Comparison of ENCODE assay signal across 8 mouse cellular contexts in the genomic region with DNA sequence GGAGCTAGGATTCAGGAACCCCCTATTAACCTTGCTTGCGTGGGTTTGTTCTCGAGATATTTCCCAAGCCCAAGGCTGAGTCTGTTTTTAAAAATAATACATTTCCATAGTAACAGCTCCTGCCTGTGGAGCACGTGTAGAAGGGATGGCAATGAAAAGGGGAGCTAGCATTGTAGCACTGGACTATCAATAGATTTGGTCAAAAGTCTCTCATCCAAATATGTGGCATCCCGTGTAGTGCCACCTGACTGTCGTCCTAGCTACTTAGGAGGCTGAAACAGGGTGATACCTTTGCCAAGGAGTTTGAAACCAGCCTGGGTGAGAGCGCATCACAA. TPM values are rescaled to one million over a fixed set of nuclear protein-coding genes. Genes with fewer than 3 reads are reported as not detected.
A peak's percentile ranks its signal among the peaks of the same experiment; 100 is the strongest.
DNase-seq lines count a peak whose midpoint lies in the region; ATAC-seq and TF ChIP-seq lines count a peak whose summit lies in the region.

No protein-coding gene starts in this region.

- H3K9ac ChIP-seq in heart, adult 2 months (ENCODE audit: low read depth, low read length), result peak overlapping the region; percentile 64
- peak overlapping the region; percentile 73 for H3K9ac ChIP-seq in limb, embryonic 14.5 days (ENCODE audit: low read depth, low read length, severe bottlenecking)
- H3K9ac ChIP-seq in stomach, postnatal 0 days (ENCODE audit: low read length), result peak overlapping the region; percentile 56

- ATAC-seq in limb, embryonic 14.5 days (ENCODE audit: low FRiP score, low read depth), result peak; percentile 36
- peak; percentile 38 for ATAC-seq in stomach, postnatal 0 days (ENCODE audit: low FRiP score, low TSS enrichment)

- no peaks in the 10 kb centered on the region for H3K27me3 ChIP-seq in heart, adult 2 months (ENCODE audit: control insufficient read depth, insufficient read depth, low read length)
- H3K27me3 ChIP-seq in testis, adult 2 months (ENCODE audit: control insufficient read depth, insufficient read depth, low read length), result no peaks in the 10 kb centered on the region
- no peaks in the 10 kb centered on the region for H3K27me3 ChIP-seq in limb, embryonic 14.5 days (ENCODE audit: control insufficient read depth, insufficient read depth, low read length)
- no peaks in the 10 kb centered on the region for H3K27me3 ChIP-seq in stomach, postnatal 0 days (ENCODE audit: control insufficient read depth, insufficient read depth, low read length)

- H3K27ac ChIP-seq in heart, adult 2 months, result peak overlapping the region; percentile 60
- peak overlapping the region; percentile 61 for H3K27ac ChIP-seq in testis, adult 2 months (ENCODE audit: control insufficient read depth, insufficient read depth, low read depth, low read length)
- H3K27ac ChIP-seq in limb, embryonic 14.5 days (replicated peaks; ENCODE audit: low read depth, low read length), result peak overlapping the region; percentile 53
- H3K27ac ChIP-seq in stomach, postnatal 0 days (replicated peaks), result peak overlapping the region; percentile 84

- TF ChIP-seq EP300 in heart, adult 2 months (IDR thresholded peaks at IDR 0.05; ENCODE audit: insufficient read depth, low read depth, low read length), result no peak
- TF ChIP-seq EP300 in stomach, postnatal 0 days (optimal IDR thresholded peaks at IDR 0.05), result no peak

- H3K4me2 ChIP-seq in limb, embryonic 14.5 days (replicated peaks; ENCODE audit: low read depth, low read length, severe bottlenecking), result peak overlapping the region; percentile 93
- H3K4me2 ChIP-seq in stomach, postnatal 0 days (replicated peaks; ENCODE audit: low read depth), result peak overlapping the region; percentile 97

- H3K4me1 ChIP-seq in heart, adult 2 months (ENCODE audit: control insufficient read depth, insufficient read depth, low read length), result peaks cover 8% of the 10 kb centered on the region
- peaks cover 24% of the 10 kb centered on the region for H3K4me1 ChIP-seq in testis, adult 2 months (ENCODE audit: control insufficient read depth, insufficient read depth, low read length)
- H3K4me1 ChIP-seq in limb, embryonic 14.5 days (ENCODE audit: control insufficient read depth, insufficient read depth, low read length), result peaks cover 19% of the 10 kb centered on the region
- H3K4me1 ChIP-seq in stomach, postnatal 0 days (replicated peaks; ENCODE audit: control insufficient read depth, insufficient read depth), result no peaks in the 10 kb centered on the region; the same call in none of the 2 replicates

- TF ChIP-seq POLR2A in heart, adult 2 months (IDR thresholded peaks at IDR 0.05; ENCODE audit: insufficient read depth, low read depth, low read length), result no peak
- TF ChIP-seq POLR2A in testis, adult 2 months (IDR thresholded peaks at IDR 0.05; ENCODE audit: control insufficient read depth, low read depth, low read length), result no peak
- TF ChIP-seq POLR2A in limb, embryonic 14.5 days (IDR thresholded peaks at IDR 0.05; ENCODE audit: borderline replicate concordance, extremely low read depth, insufficient read depth, insufficient read length), result no peak

- WGBS in heart, adult 2 months, result 17% methylated on average over 6 of the region's 6 CpGs
- WGBS in limb, embryonic 14.5 days, result 21% methylated on average over 6 of the region's 6 CpGs
- WGBS in stomach, postnatal 0 days, result 12% methylated on average over 6 of the region's 6 CpGs

- H3K79me2 ChIP-seq in heart, adult 2 months (replicated peaks; ENCODE audit: control insufficient read depth, insufficient read depth, low read length), result peaks cover 2% of the 10 kb centered on the region

- TF ChIP-seq CTCF in heart, adult 2 months (IDR thresholded peaks at IDR 0.05), result no peak
- TF ChIP-seq CTCF in testis, adult 2 months (IDR thresholded peaks at IDR 0.05; ENCODE audit: control insufficient read depth, insufficient read depth, insufficient replicate concordance, low read depth, low read length), result no peak
- no peak for TF ChIP-seq CTCF in stomach, postnatal 0 days (IDR thresholded peaks at IDR 0.05; ENCODE audit: low read depth)

- DNase-seq in heart, adult 2 months, result no peak
- DNase-seq in heart, postnatal 36 days, result no peak
- no peak for DNase-seq in testis, postnatal 14 days (ENCODE audit: low spot score)
- peak; percentile 38 for DNase-seq in limb, embryonic 14.5 days (ENCODE audit: low spot score)
- no peak for DNase-seq in stomach, postnatal 0 days (ENCODE audit: low spot score)
- DNase-seq in adrenal gland, postnatal 4 days (ENCODE audit: low spot score in 2 of 2), result no peak
- no peak for DNase-seq in embryo, embryonic 10.5 days (ENCODE audit: low spot score)

- intact Hi-C loops in heart, adult 2 months (cut with DNase I), result no loop called here
- intact Hi-C loops in heart, postnatal 36 days (cut with DNase I), result loop anchor here (2.0 kb wide), 1 partner anchor 14 kb away; no protein-coding TSS in a partner anchor

- H3K4me3 ChIP-seq in heart, adult 2 months, result peak overlapping the region; percentile 95
- H3K4me3 ChIP-seq in testis, adult 2 months (ENCODE audit: control insufficient read depth, low read depth, low read length), result peak overlapping the region; percentile 86; the same call in 1 of the 2 replicates
- peak overlapping the region; percentile 89 for H3K4me3 ChIP-seq in limb, embryonic 14.5 days (replicated peaks; ENCODE audit: low read length)
- H3K4me3 ChIP-seq in stomach, postnatal 0 days (ENCODE audit: low read depth, low read length), result peak overlapping the region; percentile 92

- H3K36me3 ChIP-seq in heart, adult 2 months (ENCODE audit: control insufficient read depth, insufficient read depth, low read length), result no peaks in the 10 kb centered on the region
- H3K36me3 ChIP-seq in testis, adult 2 months (ENCODE audit: control insufficient read depth, insufficient read depth, low read length), result no peaks in the 10 kb centered on the region; the same call in 1 of the 2 replicates
- H3K36me3 ChIP-seq in limb, embryonic 14.5 days (ENCODE audit: control insufficient read depth, insufficient read depth, low read length), result peaks cover 11% of the 10 kb centered on the region
- H3K36me3 ChIP-seq in stomach, postnatal 0 days (ENCODE audit: control insufficient read depth, insufficient read depth, low read length), result peaks cover 9% of the 10 kb centered on the region; the same call in 1 of the 2 replicates

- no peaks in the 10 kb centered on the region for H3K9me3 ChIP-seq in limb, embryonic 14.5 days (ENCODE audit: control insufficient read depth, low read length)
- H3K9me3 ChIP-seq in stomach, postnatal 0 days (ENCODE audit: control insufficient read depth, low read length), result no peaks in the 10 kb centered on the region

RNA-seq across cellular contexts. Expression of a gene that starts 0.7 kb away (rescaled TPM):
- 10 to 100 TPM; 14.4 to 15.7 TPM for total RNA-seq in heart, adult 2 months (2021)
- 20.4 and 29.9 TPM in 2 replicates for polyA plus RNA-seq in heart, adult 2 months (2012; rRNA removed)
- 10 to 100 TPM; 14.0 to 14.2 TPM for total RNA-seq in heart, postnatal 36 days (2021)
- 16.4 and 20.7 TPM in 2 replicates for polyA plus RNA-seq in testis, adult 2 months (2012; rRNA removed)
- polyA plus RNA-seq in limb, embryonic 14.5 days (2012; rRNA removed), result 19.6 and 23.1 TPM in 2 replicates
- 7.5 and 8.0 TPM in 2 replicates for polyA plus RNA-seq in limb, embryonic 14.5 days (2014; fragmentation: Nextera tagmentation; extraction: Ambion mirVana)
- polyA plus RNA-seq in stomach, postnatal 0 days (2015; fragmentation: Nextera tagmentation; extraction: Ambion mirVana), result 7.4 and 7.5 TPM in 2 replicates
- 10 to 100 TPM; 28.9 to 31.8 TPM for total RNA-seq in adrenal gland, postnatal 4 days (2021)

RNA-seq across cellular contexts. Expression of a gene that starts 5.1 kb away (rescaled TPM):
- 10 to 100 TPM; 18.9 to 20.6 TPM for total RNA-seq in heart, adult 2 months (2021)
- polyA plus RNA-seq in heart, adult 2 months (2012; rRNA removed), result 34.3 and 51.3 TPM in 2 replicates
- total RNA-seq in heart, postnatal 36 days (2021), result 10 to 100 TPM; 18.6 to 22.4 TPM
- polyA plus RNA-seq in testis, adult 2 months (2012; rRNA removed), result 6.5 and 6.7 TPM in 2 replicates
- 47.9 and 71.0 TPM in 2 replicates for polyA plus RNA-seq in limb, embryonic 14.5 days (2012; rRNA removed)
- 39.4 and 39.5 TPM in 2 replicates for polyA plus RNA-seq in limb, embryonic 14.5 days (2014; fragmentation: Nextera tagmentation; extraction: Ambion mirVana)
- 26.9 and 27.8 TPM in 2 replicates for polyA plus RNA-seq in stomach, postnatal 0 days (2015; fragmentation: Nextera tagmentation; extraction: Ambion mirVana)
- 10 to 100 TPM; 32.3 to 36.2 TPM for total RNA-seq in adrenal gland, postnatal 4 days (2021)

RNA-seq across cellular contexts. Expression of a gene that starts 13.7 kb away (rescaled TPM):
- total RNA-seq in heart, adult 2 months (2021), result 10 to 100 TPM; 12.8 TPM
- polyA plus RNA-seq in heart, adult 2 months (2012; rRNA removed), result 12.7 and 14.2 TPM in 2 replicates
- 10 to 100 TPM; 13.3 to 13.6 TPM for total RNA-seq in heart, postnatal 36 days (2021)
- 107 TPM in 2 replicates for polyA plus RNA-seq in testis, adult 2 months (2012; rRNA removed)
- 311 and 451 TPM in 2 replicates for polyA plus RNA-seq in limb, embryonic 14.5 days (2012; rRNA removed)
- 256 and 275 TPM in 2 replicates for polyA plus RNA-seq in limb, embryonic 14.5 days (2014; fragmentation: Nextera tagmentation; extraction: Ambion mirVana)
- 78.7 and 93.6 TPM in 2 replicates for polyA plus RNA-seq in stomach, postnatal 0 days (2015; fragmentation: Nextera tagmentation; extraction: Ambion mirVana)
- 100 to 1,000 TPM; 146 to 165 TPM for total RNA-seq in adrenal gland, postnatal 4 days (2021)

RNA-seq across cellular contexts. Expression of a gene that starts 15.3 kb away (rescaled TPM):
- 10 to 100 TPM in 1 of 2 experiments, 1 to 10 TPM in 1; 6.9 to 10.2 TPM for total RNA-seq in heart, adult 2 months (2021)
- polyA plus RNA-seq in heart, adult 2 months (2012; rRNA removed), result 12.6 and 16.0 TPM in 2 replicates
- 1 to 10 TPM; 7.8 to 8.7 TPM for total RNA-seq in heart, postnatal 36 days (2021)
- polyA plus RNA-seq in testis, adult 2 months (2012; rRNA removed), result 13.1 and 16.0 TPM in 2 replicates
- polyA plus RNA-seq in limb, embryonic 14.5 days (2012; rRNA removed), result 39.4 and 46.7 TPM in 2 replicates
- polyA plus RNA-seq in limb, embryonic 14.5 days (2014; fragmentation: Nextera tagmentation; extraction: Ambion mirVana), result 18.0 and 22.0 TPM in 2 replicates
- 8.9 and 9.4 TPM in 2 replicates for polyA plus RNA-seq in stomach, postnatal 0 days (2015; fragmentation: Nextera tagmentation; extraction: Ambion mirVana)
- 10 to 100 TPM; 33.4 to 34.5 TPM for total RNA-seq in adrenal gland, postnatal 4 days (2021)

RNA-seq across cellular contexts. Expression of a gene that starts 23.3 kb away (rescaled TPM):
- total RNA-seq in heart, adult 2 months (2021), result 10 to 100 TPM; 39.8 to 49.3 TPM
- 37.8 and 51.3 TPM in 2 replicates for polyA plus RNA-seq in heart, adult 2 months (2012; rRNA removed)
- 10 to 100 TPM; 41.1 to 49.8 TPM for total RNA-seq in heart, postnatal 36 days (2021)
- 18.2 and 19.3 TPM in 2 replicates for polyA plus RNA-seq in testis, adult 2 months (2012; rRNA removed)
- 60.1 and 61.3 TPM in 2 replicates for polyA plus RNA-seq in limb, embryonic 14.5 days (2012; rRNA removed)
- polyA plus RNA-seq in limb, embryonic 14.5 days (2014; fragmentation: Nextera tagmentation; extraction: Ambion mirVana), result 97.1 and 102 TPM in 2 replicates
- 68.8 and 71.5 TPM in 2 replicates for polyA plus RNA-seq in stomach, postnatal 0 days (2015; fragmentation: Nextera tagmentation; extraction: Ambion mirVana)
- total RNA-seq in adrenal gland, postnatal 4 days (2021), result 100 to 1,000 TPM; 118 to 136 TPM
